Mouse (Mus musculus) CH12.LX (cell line): ENCODE results near the gene Ak8. TPM values are rescaled to one million over a fixed set of nuclear protein-coding genes. Genes with fewer than 3 reads are reported as not detected.

Experiments used
- DNase-seq: peaks from one replicate; pipeline ENCODE4 v3.0.0-alpha.2; 2013; ENCODE audit errors: extremely low read depth
- H3K27ac ChIP-seq: 2 replicates; pipeline ENCODE4 v1.5.1; 2012; ENCODE audit warnings: low read depth, mild to moderate bottlenecking, control low read depth, moderate library complexity; ENCODE audit not compliant: insufficient read depth
- H3K27me3 ChIP-seq: replicated peaks from 2 replicates; pipeline ENCODE3; 2012; ENCODE audit warnings: inconsistent platforms
- H3K36me3 ChIP-seq, 2 experiments: replicated peaks in 1 of 2; 2 replicates each; pipeline versions ENCODE3 to v1.6.1; 2012; ENCODE audit warnings: inconsistent platforms in 1 of 2, low read length in 1 of 2, mild to moderate bottlenecking in 1 of 2, mixed read lengths in 1 of 2, moderate library complexity in 1 of 2; ENCODE audit not compliant: control insufficient read depth in 1 of 2, insufficient read depth in 1 of 2
- H3K4me1 ChIP-seq, 2 experiments: 2 replicates each; pipeline ENCODE4 v1.6.1; 2012; ENCODE audit warnings: inconsistent platforms in 1 of 2, moderate library complexity in 1 of 2; ENCODE audit not compliant: insufficient read depth in 2 of 2, control insufficient read depth in 1 of 2
- H3K4me2 ChIP-seq: 2 replicates; pipeline ENCODE4 v1.6.1; 2012; ENCODE audit warnings: low read depth, mild to moderate bottlenecking, control low read depth; ENCODE audit not compliant: poor library complexity, insufficient read depth, severe bottlenecking
- H3K4me3 ChIP-seq, 3 experiments: fragments of 150-350 bp in 1 of 3; sonication (generic) in 1 of 3; replicated peaks in 1 of 3; 2 replicates each; pipeline versions ENCODE3 to v1.5.1; 2011 to 2012; ENCODE audit warnings: low read depth in 2 of 3, low read length in 2 of 3, mild to moderate bottlenecking in 2 of 3, moderate library complexity in 2 of 3, control low read depth in 1 of 3, improper control_type of control experiment in 1 of 3, inconsistent platforms in 1 of 3, mixed read lengths in 1 of 3; ENCODE audit not compliant: poor library complexity in 1 of 3
- H3K79me2 ChIP-seq: replicated peaks from 2 replicates; pipeline ENCODE4 v1.6.1; 2012; ENCODE audit warnings: mild to moderate bottlenecking, moderate library complexity; ENCODE audit not compliant: control insufficient read depth, poor library complexity, insufficient read depth, severe bottlenecking; ENCODE audit errors: extremely low read depth
- H3K9ac ChIP-seq: 2 replicates; pipeline ENCODE4 v1.6.1; 2012; ENCODE audit warnings: low read depth, mild to moderate bottlenecking, control low read depth, moderate library complexity; ENCODE audit not compliant: insufficient read depth
- H3K9me3 ChIP-seq: replicated peaks from 2 replicates; pipeline ENCODE3; 2012; ENCODE audit warnings: low read length, inconsistent platforms, mixed read lengths
- BHLHE40 ChIP-seq: IDR thresholded peaks from 2 replicates; pipeline ENCODE4 v1.6.1; 2011; ENCODE audit warnings: mild to moderate bottlenecking, low read depth, low read length, improper control_type of control experiment
- CHD1 ChIP-seq: IDR thresholded peaks from 2 replicates; pipeline ENCODE4 v1.6.1; 2012; ENCODE audit warnings: low read depth, low read length, improper control_type of control experiment, inconsistent platforms
- CHD2 ChIP-seq: IDR thresholded peaks from 2 replicates; pipeline ENCODE4 v1.6.1; 2011; ENCODE audit warnings: low read length, improper control_type of control experiment
- CTCF ChIP-seq, 2 experiments: IDR thresholded peaks in 1 of 2; conservative IDR thresholded peaks in 1 of 2; 2 replicates each; pipeline ENCODE4 v1.5.1; 2011 to 2012; ENCODE audit warnings: low read depth in 2 of 2, low read length in 2 of 2, improper control_type of control experiment in 1 of 2, inconsistent platforms in 1 of 2, mild to moderate bottlenecking in 1 of 2, moderate library complexity in 1 of 2
- E2F4 ChIP-seq: IDR thresholded peaks from 2 replicates; pipeline ENCODE4 v1.6.1; 2011; ENCODE audit warnings: low read depth, low read length, improper control_type of control experiment; ENCODE audit not compliant: insufficient replicate concordance
- ELF1 ChIP-seq: IDR thresholded peaks from 2 replicates; pipeline ENCODE4 v1.6.1; 2014; ENCODE audit warnings: low read depth, mild to moderate bottlenecking, inconsistent platforms, low read length, improper control_type of control experiment
- EP300 ChIP-seq: IDR thresholded peaks from 2 replicates; pipeline ENCODE4 v1.6.1; 2011; ENCODE audit warnings: low read length, improper control_type of control experiment
- ETS1 ChIP-seq: conservative IDR thresholded peaks from 2 replicates; pipeline ENCODE4 v1.6.1; 2012; ENCODE audit warnings: low read depth, mild to moderate bottlenecking, inconsistent platforms, low read length, improper control_type of control experiment, moderate library complexity
- GABPA ChIP-seq: IDR thresholded peaks from 2 replicates; pipeline ENCODE4 v1.6.1; 2012; ENCODE audit warnings: low read depth, low read length, improper control_type of control experiment, inconsistent platforms; ENCODE audit not compliant: insufficient replicate concordance
- HCFC1 ChIP-seq: IDR thresholded peaks from 2 replicates; pipeline ENCODE4 v1.6.1; 2012; ENCODE audit warnings: low read depth, mild to moderate bottlenecking, inconsistent platforms, low read length, improper control_type of control experiment
- IRF4 ChIP-seq: IDR thresholded peaks from 2 replicates; pipeline ENCODE4 v1.6.1; 2014; ENCODE audit warnings: low read depth, mild to moderate bottlenecking, inconsistent platforms, low read length, improper control_type of control experiment
- JUN ChIP-seq: IDR thresholded peaks from 2 replicates; pipeline ENCODE4 v1.6.1; 2011; ENCODE audit warnings: low read depth, mild to moderate bottlenecking, low read length, improper control_type of control experiment, moderate library complexity; ENCODE audit not compliant: insufficient read depth
- JUND ChIP-seq: conservative IDR thresholded peaks from 2 replicates; pipeline ENCODE4 v1.6.1; 2011; ENCODE audit warnings: low read depth, low read length, improper control_type of control experiment
- KAT2A ChIP-seq: IDR thresholded peaks from 2 replicates; pipeline ENCODE4 v1.6.1; 2012; ENCODE audit warnings: low read length, improper control_type of control experiment, inconsistent platforms; ENCODE audit not compliant: insufficient replicate concordance
- MAFK ChIP-seq: IDR thresholded peaks from 2 replicates; pipeline ENCODE4 v1.6.1; 2011; ENCODE audit warnings: low read length, improper control_type of control experiment; ENCODE audit not compliant: insufficient replicate concordance
- MAX ChIP-seq: IDR thresholded peaks from 2 replicates; pipeline ENCODE4 v1.6.1; 2011; ENCODE audit warnings: low read length, improper control_type of control experiment
- MAZ ChIP-seq: IDR thresholded peaks from 2 replicates; pipeline ENCODE4 v1.6.1; 2012; ENCODE audit warnings: low read depth, mild to moderate bottlenecking, inconsistent platforms, low read length, improper control_type of control experiment, moderate library complexity
- MEF2A ChIP-seq: IDR thresholded peaks from 2 replicates; pipeline ENCODE4 v1.6.1; 2014; ENCODE audit warnings: low read depth, mild to moderate bottlenecking, inconsistent platforms, low read length, improper control_type of control experiment, borderline replicate concordance
- MXI1 ChIP-seq: IDR thresholded peaks from 2 replicates; pipeline ENCODE4 v1.6.1; 2011; ENCODE audit warnings: mild to moderate bottlenecking, low read depth, low read length, improper control_type of control experiment
- MYC ChIP-seq: IDR thresholded peaks from 2 replicates; pipeline ENCODE4 v1.6.1; 2011; ENCODE audit warnings: low read depth, mild to moderate bottlenecking, improper control_type of control experiment, low read length
- NELFE ChIP-seq: IDR thresholded peaks from 2 replicates; pipeline ENCODE4 v1.6.1; 2011; ENCODE audit warnings: low read depth, low read length, improper control_type of control experiment
- NRF1 ChIP-seq: IDR thresholded peaks from 2 replicates; pipeline ENCODE4 v1.6.1; 2014; ENCODE audit warnings: low read depth, mild to moderate bottlenecking, inconsistent platforms, low read length, improper control_type of control experiment, moderate library complexity
- PAX5 ChIP-seq: IDR thresholded peaks from 2 replicates; pipeline ENCODE4 v1.6.1; 2012; ENCODE audit warnings: low read length, inconsistent platforms, mixed read lengths
- POLR2A ChIP-seq: IDR thresholded peaks from 2 replicates; pipeline ENCODE4 v1.6.1; 2011; ENCODE audit warnings: low read depth, mild to moderate bottlenecking, improper control_type of control experiment, low read length
- POLR2AphosphoS2 ChIP-seq: IDR thresholded peaks from 2 replicates; pipeline ENCODE4 v1.6.1; 2011; ENCODE audit warnings: low read depth, low read length, improper control_type of control experiment
- RAD21 ChIP-seq: IDR thresholded peaks from 2 replicates; pipeline ENCODE4 v1.6.1; 2011; ENCODE audit warnings: low read depth, mild to moderate bottlenecking, low read length, improper control_type of control experiment, moderate library complexity
- RCOR1 ChIP-seq: conservative IDR thresholded peaks from 2 replicates; pipeline ENCODE4 v1.6.1; 2012; ENCODE audit warnings: low read depth, mild to moderate bottlenecking, inconsistent platforms, low read length, improper control_type of control experiment
- SIN3A ChIP-seq: IDR thresholded peaks from 2 replicates; pipeline ENCODE4 v1.6.1; 2012; ENCODE audit warnings: low read length, improper control_type of control experiment, inconsistent platforms
- SMC3 ChIP-seq: IDR thresholded peaks from 2 replicates; pipeline ENCODE4 v1.6.1; 2011; ENCODE audit warnings: low read depth, low read length, improper control_type of control experiment
- TBP ChIP-seq: conservative IDR thresholded peaks from 2 replicates; pipeline ENCODE4 v1.6.1; 2011; ENCODE audit warnings: low read depth, low read length, improper control_type of control experiment
- TCF12 ChIP-seq: IDR thresholded peaks from 2 replicates; pipeline ENCODE4 v1.6.1; 2014; ENCODE audit warnings: low read depth, mild to moderate bottlenecking, inconsistent platforms, low read length, improper control_type of control experiment
- UBTF ChIP-seq: IDR thresholded peaks from 2 replicates; pipeline ENCODE4 v1.6.1; 2012; ENCODE audit warnings: low read depth, mild to moderate bottlenecking, inconsistent platforms, low read length, improper control_type of control experiment, moderate library complexity
- USF1 ChIP-seq: IDR thresholded peaks from 2 replicates; pipeline ENCODE4 v1.6.1; 2014; ENCODE audit warnings: low read depth, mild to moderate bottlenecking, inconsistent platforms, low read length, improper control_type of control experiment
- USF2 ChIP-seq: conservative IDR thresholded peaks from 2 replicates; pipeline ENCODE4 v1.6.1; 2011; ENCODE audit warnings: low read depth, low read length, improper control_type of control experiment
- ZC3H11A ChIP-seq: IDR thresholded peaks from 2 replicates; pipeline ENCODE4 v1.6.1; 2012; ENCODE audit warnings: low read depth, mild to moderate bottlenecking, inconsistent platforms, low read length, improper control_type of control experiment
- ZKSCAN1 ChIP-seq: IDR thresholded peaks from 2 replicates; pipeline ENCODE4 v1.6.1; 2012; ENCODE audit warnings: low read depth, inconsistent platforms, low read length, improper control_type of control experiment, borderline replicate concordance
- ZMIZ1 ChIP-seq: IDR thresholded peaks from 2 replicates; pipeline ENCODE4 v1.6.1; 2012; ENCODE audit warnings: low read depth, mild to moderate bottlenecking, inconsistent platforms, low read length, improper control_type of control experiment
- ZNF384 ChIP-seq: IDR thresholded peaks from 2 replicates; pipeline ENCODE4 v1.6.1; 2012; ENCODE audit warnings: low read depth, low read length, improper control_type of control experiment, inconsistent platforms
- dilution Hi-C: fragments of 300-500 bp; cut with MboI; formaldehyde crosslinking; loops from 2 replicates; pipeline ENCODE4 v1.14.3; 2020; ENCODE audit warnings: low sequenced_read_pairs; ENCODE audit not compliant: extremely low pct_unique_long_range_greater_than_20kb, extremely low pct_ligation_motif_present
- in situ Hi-C: fragments of 300-500 bp; cut with MboI; formaldehyde crosslinking; loops from 3 replicates; pipeline ENCODE4 v1.14.3; 2019; ENCODE audit warnings: low sequenced_read_pairs, low pct_ligation_motif_present, low pct_unique_long_range_greater_than_20kb, mixed read lengths
- polyA plus RNA-seq: library from polyadenylated mRNA; unstranded; fragments of >175 nt; gene quantifications from 2 replicates; pipeline ENCODE4 v1.2.1, GENCODE M21; 2012; ENCODE audit warnings: low read depth; ENCODE audit not compliant: insufficient read length
- total RNA-seq, 2 experiments: library from RNA; depleted of rRNA; stranded (reverse); fragments of 300-350 nt in 1 of 2; fragments of >200 nt in 1 of 2; gene quantifications; 2 replicates each; pipeline ENCODE4 v1.2.3; 2012 to 2014

Gene Ak8
- total and polyA plus RNA-seq, 3 experiments: 0.55 to 4.9 (median 1.1) TPM

- Histone ChIP-seq H3K9me3 (no peaks in the 10 kb centered on the region), H3K27ac (peak overlapping the region; percentile 73), H3K4me3 (peak overlapping the region in 1 of 3 experiments; percentile 25), H3K4me1 (peaks cover 14 to 64% of the 10 kb centered on the region in 2 experiments), H3K4me2 (peak overlapping the region; percentile 81), H3K36me3 (peaks cover 0 to 2% of the 10 kb centered on the region in 2 experiments), H3K27me3 (no peaks in the 10 kb centered on the region), H3K79me2 (no peaks in the 10 kb centered on the region), H3K9ac (peak overlapping the region; percentile 56; the same call in 1 of the 2 replicates)
- in situ Hi-C loops (loop anchor here (5.0 kb wide), 1 partner anchor 38 kb away; the partner anchor contains the start of gene Ak8), dilution Hi-C loops (no loop called here)
- DNase-seq: peak; percentile 88
- TF ChIP-seq MEF2A (peak; percentile 99), JUND (peak; percentile 62), ETS1 (peak; percentile 79; the same call in 1 of the 2 replicates), IRF4 (peak; percentile 89), PAX5 (no peak), GABPA (no peak), NELFE (peak; percentile 86), NRF1 (no peak), MYC (no peak; the same call in none of the 2 replicates), TBP (peak; percentile 97), MXI1 (peak; percentile 67; the same call in 1 of the 2 replicates), UBTF (no peak), BHLHE40 (peak; percentile 74), CTCF (conservative IDR thresholded peaks at IDR 0.05 in 1 of 2, IDR thresholded peaks at IDR 0.05 in 1 of 2; ENCODE audit: low read depth in 2 of 2, low read length in 2 of 2) (no peak), CHD2 (peak; percentile 66), ZNF384 (no peak), ZC3H11A (no peak), RAD21 (no peak), SMC3 (no peak), USF1 (no peak), RCOR1 (no peak; the same call in 1 of the 2 replicates), MAX (peak; percentile 73), TCF12 (peak; percentile 83), MAZ (peak; percentile 59; the same call in 1 of the 2 replicates), MAFK (peak; percentile 55; the same call in 1 of the 2 replicates), POLR2AphosphoS2 (peak; percentile 43; the same call in 1 of the 2 replicates), KAT2A (no peak), USF2 (no peak), POLR2A (peak; percentile 74), HCFC1 (no peak), ELF1 (peak; percentile 35), EP300 (peak; percentile 91), ZKSCAN1 (no peak), SIN3A (peak; percentile 80), JUN (peak; percentile 74), E2F4 (peak; percentile 60; the same call in 1 of the 2 replicates), CHD1 (no peak; the same call in 1 of the 2 replicates), ZMIZ1 (peak; percentile 90)
Observed at GRCm38 (mm10) chr2:28740159-28740558, 40.2 kb downstream of the Ak8 start.
